Mouse (Mus musculus) hindbrain, postnatal 0 days (tissue): Measurements from ENCODE around the gene Sap30bp. TPM values are rescaled to one million over a fixed set of nuclear protein-coding genes. Genes with fewer than 3 reads are reported as not detected.

Source experiments
- ATAC-seq: fragments of 200-750 bp; cut with Nextera tagmentation; 2 replicates; pipeline ENCODE4 v1.8.0; 2017; ENCODE audit warnings: mild to moderate bottlenecking, moderate TSS enrichment, moderate library complexity
- DNase-seq: peaks from one replicate; pipeline ENCODE4 v3.0.0-alpha.2; 2015; ENCODE audit warnings: low spot score
- H3K27ac ChIP-seq: fragments of 300-500 bp; sonication (generic); 2 replicates; pipeline ENCODE4 v1.5.1; 2014; ENCODE audit warnings: mild to moderate bottlenecking
- H3K27me3 ChIP-seq: fragments of 300-500 bp; sonication (generic); 2 replicates; pipeline ENCODE4 v1.6.1; 2014; ENCODE audit warnings: low read length, mixed read lengths; ENCODE audit not compliant: insufficient read depth
- H3K36me3 ChIP-seq: fragments of 300-500 bp; sonication (generic); 2 replicates; pipeline ENCODE4 v1.6.1; 2014; ENCODE audit warnings: low read length, mixed read lengths; ENCODE audit not compliant: insufficient read depth
- H3K4me1 ChIP-seq: fragments of 300-500 bp; sonication (generic); 2 replicates; pipeline ENCODE4 v1.6.1; 2014; ENCODE audit warnings: antibody characterized with exemption, low read length, mixed read lengths; ENCODE audit not compliant: insufficient read depth
- H3K4me2 ChIP-seq: fragments of 300-500 bp; sonication (generic); 2 replicates; pipeline ENCODE4 v1.6.1; 2014; ENCODE audit warnings: low read depth, mild to moderate bottlenecking, low read length, moderate library complexity, mixed read lengths
- H3K4me3 ChIP-seq: fragments of 300-500 bp; sonication (generic); 2 replicates; pipeline ENCODE4 v1.5.1; 2014; ENCODE audit warnings: low read length
- H3K9ac ChIP-seq: fragments of 300-500 bp; sonication (generic); replicated peaks from 2 replicates; pipeline ENCODE4 v1.6.1; 2014; ENCODE audit warnings: mild to moderate bottlenecking, low read length, moderate library complexity, mixed read lengths
- H3K9me3 ChIP-seq: fragments of 300-500 bp; sonication (generic); 2 replicates; pipeline ENCODE4 v1.6.1; 2016; ENCODE audit warnings: low read length, mixed read lengths
- CTCF ChIP-seq: IDR thresholded peaks from 2 replicates; pipeline ENCODE4 v1.5.1; 2016; ENCODE audit warnings: antibody characterized with exemption, control low read depth, low read depth
- WGBS: fragments of 180-500 bp; shearing (Covaris S2); extraction: QIAGEN DNeasy Blood & Tissue Kit; methylation state at CpG from one replicate; pipeline ENCODE4 v1.1.7; 2014; 5-methylcytosine and 5-hydroxymethylcytosine counted together
- polyA plus RNA-seq: library from polyadenylated mRNA; unstranded; fragments of >200 nt; fragmentation: Nextera tagmentation; extraction: Ambion mirVana; gene quantifications from 2 replicates; pipeline ENCODE4 v1.2.1, GENCODE M21; 2015
- total RNA-seq: library from RNA; depleted of rRNA; stranded (reverse); fragments of >200 nt; gene quantifications from 2 replicates; pipeline ENCODE4 v1.2.3, GENCODE M21; 2014

Sap30bp gene
- total and polyA plus RNA-seq, 2 experiments from 2014 or later, result 42.8 to 52.8 TPM

DNA sequence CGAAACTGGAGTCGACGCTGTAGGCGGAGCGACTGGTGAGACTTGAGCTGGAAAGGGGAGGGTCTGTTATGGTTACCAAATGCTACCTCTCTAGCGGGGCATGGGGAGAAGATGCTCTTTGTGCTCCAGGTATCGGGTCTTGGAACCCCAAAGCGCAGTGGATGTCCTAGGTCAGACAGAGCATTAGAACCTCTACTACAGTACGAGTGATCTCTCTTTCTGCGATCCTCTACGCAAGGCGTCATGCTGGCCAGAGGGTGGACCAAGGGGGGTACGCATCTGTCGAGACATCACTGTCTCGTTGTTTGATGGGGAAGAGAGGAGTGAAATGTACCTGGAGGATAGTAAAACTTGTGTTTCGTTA lies 647 bp downstream of the Sap30bp start:
- Histone ChIP-seq H3K4me3 (peak overlapping the region; percentile 87), H3K9me3 (no peaks in the 10 kb centered on the region), H3K36me3 (peaks cover 14% of the 10 kb centered on the region; the same call in 1 of the 2 replicates)

GRCm38 (mm10) chr11:115939690-115940329 lies 6.7 kb downstream of the Sap30bp start:
- no peaks in the 10 kb centered on the region; the same call in 1 of the 2 replicates for H3K4me1 ChIP-seq
- DNase-seq, result peak; percentile 89
- H3K27me3 ChIP-seq, result no peaks in the 10 kb centered on the region
- H3K27ac ChIP-seq, result no peak overlapping the region
- H3K36me3 ChIP-seq, result peaks cover 19% of the 10 kb centered on the region
- WGBS, result 38% methylated on average over 6 of the region's 6 CpGs
- no peak overlapping the region for H3K4me2 ChIP-seq
- no peak overlapping the region for H3K9ac ChIP-seq
- peak; percentile 86 for TF ChIP-seq CTCF
- no peak for ATAC-seq
- no peak overlapping the region for H3K4me3 ChIP-seq
- H3K9me3 ChIP-seq, result no peaks in the 10 kb centered on the region

More for the DNA sequence above, 647 bp downstream of the Sap30bp start:
- Histone ChIP-seq H3K27me3 (no peaks in the 10 kb centered on the region), H3K27ac (peak overlapping the region; percentile 65; the same call in 1 of the 2 replicates), H3K9ac (peak overlapping the region; percentile 80), H3K4me2 (peak overlapping the region; percentile 86), H3K4me1 (peaks cover 18% of the 10 kb centered on the region)
- ATAC-seq (peak; percentile 59), DNase-seq (no peak)
- WGBS, result under 1% methylated on average over 16 of the region's 16 CpGs
- no peak for TF ChIP-seq CTCF

GRCm38 (mm10) chr11:115941980-115942379 lies 8.9 kb downstream of the Sap30bp start:
- Histone ChIP-seq H3K27me3 (no peaks in the 10 kb centered on the region), H3K27ac (no peak overlapping the region), H3K4me2 (no peak overlapping the region), H3K9me3 (no peaks in the 10 kb centered on the region), H3K36me3 (peaks cover 13% of the 10 kb centered on the region), H3K4me1 (no peaks in the 10 kb centered on the region), H3K9ac (no peak overlapping the region), H3K4me3 (no peak overlapping the region)
- WGBS, result 81% methylated on average over 7 of the region's 7 CpGs
- ATAC-seq (no peak), DNase-seq (no peak)
- peak; percentile 39 for TF ChIP-seq CTCF

- 93% methylated on average over 8 of the region's 8 CpGs for WGBS
- H3K9ac ChIP-seq, result no peak overlapping the region
- no peak for ATAC-seq
- no peaks in the 10 kb centered on the region for H3K27me3 ChIP-seq
- TF ChIP-seq CTCF, result no peak
- peaks cover 5% of the 10 kb centered on the region for H3K36me3 ChIP-seq
- no peak for DNase-seq
- no peak overlapping the region for H3K4me3 ChIP-seq
- H3K4me2 ChIP-seq, result no peak overlapping the region
- H3K27ac ChIP-seq, result no peak overlapping the region
- no peaks in the 10 kb centered on the region for H3K4me1 ChIP-seq
- no peaks in the 10 kb centered on the region for H3K9me3 ChIP-seq
These were observed 12.2 kb downstream of the Sap30bp start for GRCm38 (mm10) chr11:115945247-115945646.

- H3K27me3 ChIP-seq, result no peaks in the 10 kb centered on the region
- H3K4me1 ChIP-seq, result no peaks in the 10 kb centered on the region
- TF ChIP-seq CTCF, result no peak
- no peak for ATAC-seq
- peak overlapping the region; percentile 32; the same call in 1 of the 2 replicates for H3K27ac ChIP-seq
- no peak for DNase-seq
- H3K4me3 ChIP-seq, result no peak overlapping the region
- H3K4me2 ChIP-seq, result no peak overlapping the region
- H3K9ac ChIP-seq, result no peak overlapping the region
- WGBS, result 75% methylated on average over 9 of the region's 9 CpGs
- H3K36me3 ChIP-seq, result peaks cover 5% of the 10 kb centered on the region
- no peaks in the 10 kb centered on the region for H3K9me3 ChIP-seq
These were observed 13.2 kb downstream of the Sap30bp start for GRCm38 (mm10) chr11:115946221-115946828.

DNA sequence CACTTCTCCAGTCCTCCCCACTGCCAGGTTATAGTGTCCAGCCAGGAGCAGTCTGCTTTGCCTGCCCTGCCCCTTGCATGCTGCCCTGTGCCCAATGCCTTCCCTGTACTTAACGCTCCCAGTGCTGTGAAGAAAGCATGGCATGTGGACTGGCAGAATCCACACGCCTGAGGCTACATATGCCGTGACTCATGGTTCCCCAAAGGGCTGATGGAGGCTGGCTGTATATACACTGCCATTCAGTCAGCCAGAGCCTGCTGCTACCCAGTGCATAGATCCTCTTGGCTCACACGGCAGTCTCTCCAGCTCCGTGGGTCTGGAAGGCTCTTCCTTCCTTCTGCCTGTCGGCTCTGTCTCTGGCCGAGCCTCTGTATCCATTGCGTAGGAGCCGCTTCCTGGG lies 15.2 kb downstream of the Sap30bp start:
- peaks cover 11% of the 10 kb centered on the region for H3K36me3 ChIP-seq
- H3K9ac ChIP-seq, result no peak overlapping the region
- no peak overlapping the region for H3K4me3 ChIP-seq
- 0 out of 2 replicates have a peak, but pooled peaks cover 4% of the 10 kb centered on the region for H3K4me1 ChIP-seq
- TF ChIP-seq CTCF, result no peak
- H3K4me2 ChIP-seq, result no peak overlapping the region
- H3K9me3 ChIP-seq, result no peaks in the 10 kb centered on the region
- 79% methylated on average over 9 of the region's 9 CpGs for WGBS
- no peaks in the 10 kb centered on the region for H3K27me3 ChIP-seq
- DNase-seq (no peak), ATAC-seq (no peak)
- no peak overlapping the region for H3K27ac ChIP-seq

DNA sequence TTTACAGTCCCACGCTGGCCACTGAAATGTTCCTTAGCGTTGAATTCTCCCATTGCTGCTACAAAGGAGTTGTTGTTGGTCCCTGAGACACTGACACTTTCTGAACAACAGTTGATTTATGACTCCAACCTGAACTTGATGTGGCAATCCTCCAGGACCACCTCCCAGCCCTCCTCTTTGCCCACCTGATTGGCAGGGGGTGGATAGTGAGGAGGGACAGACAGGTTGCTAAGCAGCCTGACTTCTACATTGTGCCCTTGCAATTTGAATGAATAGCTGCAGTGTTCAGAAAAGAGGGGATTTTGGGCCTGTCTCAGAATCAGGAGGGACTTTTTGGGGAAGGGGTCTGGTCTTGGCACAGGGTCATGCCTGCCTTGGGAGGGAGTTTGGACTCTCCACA lies 17.6 kb downstream of the Sap30bp start:
- Histone ChIP-seq H3K9ac (no peak overlapping the region), H3K27ac (peak overlapping the region; percentile 76), H3K4me2 (no peak overlapping the region), H3K4me1 (peaks cover 14% of the 10 kb centered on the region; the same call in 1 of the 2 replicates), H3K9me3 (no peaks in the 10 kb centered on the region), H3K27me3 (no peaks in the 10 kb centered on the region), H3K36me3 (peaks cover 6% of the 10 kb centered on the region; the same call in 1 of the 2 replicates), H3K4me3 (no peak overlapping the region)
- WGBS, result 50% methylated on average over 2 of the region's 2 CpGs
- ATAC-seq, result peak; percentile 79
- DNase-seq, result peak; percentile 65
- TF ChIP-seq CTCF, result no peak
